Mouse (Mus musculus) heart, postnatal 0 days (tissue): ENCODE data around the gene Flt1. TPM values are rescaled to one million over a fixed set of nuclear protein-coding genes. Genes with fewer than 3 reads are reported as not detected.

Experiments used
- ATAC-seq: fragments of 200-750 bp; cut with Nextera tagmentation; 2 replicates; pipeline ENCODE4 v1.8.0; 2017; ENCODE audit warnings: low read depth, moderate number of reproducible peaks, moderate library complexity; ENCODE audit not compliant: insufficient read depth
- DNase-seq: peaks from one replicate; pipeline ENCODE4 v3.0.0-alpha.2; 2016; ENCODE audit warnings: low spot score
- H3K27ac ChIP-seq: fragments of 300-500 bp; sonication (generic); 2 replicates; pipeline ENCODE4 v1.5.1; 2014; ENCODE audit warnings: low read depth, mild to moderate bottlenecking
- H3K27me3 ChIP-seq: fragments of 300-500 bp; sonication (generic); 2 replicates; pipeline ENCODE4 v1.6.1; 2014; ENCODE audit warnings: low read length, mixed read lengths; ENCODE audit not compliant: control insufficient read depth, insufficient read depth
- H3K36me3 ChIP-seq: fragments of 300-500 bp; sonication (generic); replicated peaks from 2 replicates; pipeline ENCODE4 v1.6.1; 2014; ENCODE audit warnings: low read length, mixed read lengths; ENCODE audit not compliant: control insufficient read depth, insufficient read depth
- H3K4me1 ChIP-seq: fragments of 300-500 bp; sonication (generic); 2 replicates; pipeline ENCODE4 v1.6.1; 2014; ENCODE audit warnings: antibody characterized with exemption; ENCODE audit not compliant: control insufficient read depth, insufficient read depth
- H3K4me2 ChIP-seq: fragments of 300-500 bp; sonication (generic); 2 replicates; pipeline ENCODE4 v1.6.1; 2014; ENCODE audit warnings: low read depth, mild to moderate bottlenecking, low read length, moderate library complexity
- H3K4me3 ChIP-seq: fragments of 300-500 bp; sonication (generic); 2 replicates; pipeline ENCODE4 v1.5.1; 2014; ENCODE audit warnings: low read depth, low read length
- H3K9ac ChIP-seq: fragments of 300-500 bp; sonication (generic); replicated peaks from 2 replicates; pipeline ENCODE4 v1.6.1; 2014; ENCODE audit warnings: low read depth, low read length, mixed read lengths
- H3K9me3 ChIP-seq: fragments of 300-500 bp; sonication (generic); replicated peaks from 2 replicates; pipeline ENCODE4 v1.6.1; 2016; ENCODE audit warnings: low read length; ENCODE audit not compliant: control insufficient read depth
- CTCF ChIP-seq: IDR thresholded peaks from 2 replicates; pipeline ENCODE4 v1.5.1; 2016; ENCODE audit warnings: antibody characterized with exemption, control low read depth, low read depth
- EP300 ChIP-seq: IDR thresholded peaks from 2 replicates; pipeline ENCODE4 v1.6.1; 2016; ENCODE audit warnings: antibody characterized with exemption, low read depth
- WGBS: fragments of 180-500 bp; shearing (Covaris S2); extraction: QIAGEN DNeasy Blood & Tissue Kit; methylation state at CpG from one replicate; pipeline ENCODE4 v1.1.7; 2014; 5-methylcytosine and 5-hydroxymethylcytosine counted together
- polyA plus RNA-seq: library from polyadenylated mRNA; unstranded; fragments of >200 nt; fragmentation: Nextera tagmentation; extraction: Ambion mirVana; gene quantifications from 2 replicates; pipeline ENCODE4 v1.2.1, GENCODE M21; 2015
- total RNA-seq: library from RNA; depleted of rRNA; stranded (reverse); fragments of >200 nt; gene quantifications from 2 replicates; pipeline ENCODE4 v1.2.3, GENCODE M21; 2014; ENCODE audit warnings: low replicate concordance

The Flt1 gene
- total and polyA plus RNA-seq, 2 experiments from 2014 or later: 11.8 to 39.1 TPM

DNA sequence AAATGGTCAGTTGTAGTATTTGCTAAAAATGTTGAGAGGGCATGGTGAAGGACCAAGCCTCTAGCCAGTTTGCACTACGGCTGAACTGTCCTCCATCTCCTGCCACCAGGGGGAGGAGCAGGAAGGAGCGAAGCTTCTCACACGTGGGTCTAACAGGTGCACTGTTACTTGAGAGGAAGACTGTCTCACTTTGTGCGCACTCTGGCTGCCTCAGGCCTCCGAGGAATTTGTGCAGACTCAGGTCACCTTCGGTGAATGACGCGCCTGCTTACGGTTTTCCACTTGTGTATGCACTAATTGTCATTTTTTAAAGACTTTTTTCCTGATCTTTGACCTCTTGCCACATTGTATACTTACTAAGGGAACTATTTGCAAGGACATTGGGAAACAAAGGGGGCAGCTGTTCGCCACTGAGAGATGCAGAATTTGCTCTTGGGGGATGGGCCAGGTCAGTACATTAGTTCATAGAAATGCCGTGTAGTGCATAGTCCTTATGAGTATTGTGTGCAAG is 180.0 kb downstream of the Flt1 start:
- ATAC-seq: no peak
- WGBS: 74% methylated on average over 11 of the region's 11 CpGs

DNA sequence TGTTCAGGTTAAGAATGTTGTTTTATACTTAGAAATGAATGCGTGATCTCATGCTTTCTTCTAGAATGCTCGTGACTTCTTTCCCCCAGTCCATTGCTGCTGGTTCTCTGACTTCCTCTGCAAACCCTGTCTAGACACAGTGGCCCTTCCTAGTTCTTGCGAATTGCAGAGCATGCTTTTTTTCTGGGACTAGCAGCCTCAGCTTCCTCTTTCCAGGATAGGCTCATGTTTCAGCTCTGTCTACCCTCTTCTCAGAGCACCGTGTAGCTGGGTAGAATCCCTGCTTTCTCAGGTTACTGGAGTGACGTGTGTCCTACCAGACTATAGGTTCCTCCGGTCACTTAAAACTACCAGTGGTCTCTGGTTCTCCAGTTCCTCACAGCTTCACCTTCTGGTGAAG is 183.5 kb downstream of the Flt1 start:
- no peak for ATAC-seq

More for the DNA sequence above, 180.0 kb downstream of the Flt1 start:
- TF ChIP-seq EP300 (no peak), CTCF (peak; percentile 56)
- H3K4me3 ChIP-seq: no peak overlapping the region
- peaks cover 79% of the 10 kb centered on the region for H3K36me3 ChIP-seq
- no peaks in the 10 kb centered on the region for H3K27me3 ChIP-seq
- H3K27ac ChIP-seq: no peak overlapping the region
- no peaks in the 10 kb centered on the region for H3K9me3 ChIP-seq
- H3K9ac ChIP-seq: no peak overlapping the region
- H3K4me2 ChIP-seq: no peak overlapping the region
- no peak for DNase-seq
- no peaks in the 10 kb centered on the region for H3K4me1 ChIP-seq

DNA sequence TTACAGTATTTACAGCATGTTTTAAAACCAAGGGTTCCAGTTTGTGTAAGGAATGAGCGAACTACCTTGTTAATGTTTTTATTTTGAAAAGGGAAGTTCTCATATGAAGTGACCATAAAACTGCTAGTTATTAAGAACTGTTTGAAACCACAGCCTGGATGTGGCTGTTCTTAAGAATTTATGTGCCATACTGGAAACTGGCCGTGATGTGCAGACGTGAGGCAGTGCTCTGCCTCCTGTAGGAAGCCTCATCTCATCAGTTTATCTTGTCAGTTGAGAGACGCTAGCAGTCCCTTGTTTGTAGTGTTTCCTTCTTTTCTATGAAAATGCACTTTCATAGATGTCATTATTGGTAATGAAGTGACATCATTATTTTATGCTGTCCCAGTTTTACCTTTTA is 186.0 kb downstream of the Flt1 start:
- WGBS: 85% methylated on average over 4 of the region's 4 CpGs

More for the DNA sequence above, 183.5 kb downstream of the Flt1 start:
- H3K4me3 ChIP-seq: no peak overlapping the region
- no peak overlapping the region for H3K27ac ChIP-seq
- TF ChIP-seq EP300 (no peak), CTCF (no peak)
- H3K36me3 ChIP-seq: peaks cover 75% of the 10 kb centered on the region
- no peak overlapping the region for H3K4me2 ChIP-seq
- no peak overlapping the region for H3K9ac ChIP-seq
- WGBS: 82% methylated on average over 6 of the region's 6 CpGs
- DNase-seq: no peak
- H3K27me3 ChIP-seq: no peaks in the 10 kb centered on the region
- H3K4me1 ChIP-seq: no peaks in the 10 kb centered on the region
- H3K9me3 ChIP-seq: no peaks in the 10 kb centered on the region

DNA sequence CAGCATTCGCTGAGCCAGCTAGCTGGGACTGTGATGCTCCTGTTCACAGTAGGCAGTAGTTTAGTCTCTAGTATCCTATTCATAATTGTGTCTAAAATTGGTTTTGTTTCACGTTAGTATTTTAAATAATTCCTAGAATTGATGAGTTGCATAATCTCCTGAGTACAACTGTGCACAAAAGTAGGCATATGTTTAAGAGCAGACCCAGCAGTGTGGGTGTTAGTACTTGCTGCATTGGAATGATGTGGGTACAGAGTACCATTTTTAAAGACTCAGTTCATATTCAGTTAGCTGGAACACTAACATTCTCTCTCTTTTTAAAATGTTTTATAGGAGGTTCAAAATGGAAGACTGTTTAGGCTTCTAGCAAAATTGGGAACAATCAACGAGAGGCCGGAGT is 186.4 kb downstream of the Flt1 start:
- Histone ChIP-seq H3K9ac (no peak overlapping the region), H3K27ac (no peak overlapping the region), H3K4me1 (no peaks in the 10 kb centered on the region), H3K4me2 (no peak overlapping the region), H3K27me3 (no peaks in the 10 kb centered on the region), H3K4me3 (no peak overlapping the region), H3K9me3 (no peaks in the 10 kb centered on the region), H3K36me3 (peaks cover 74% of the 10 kb centered on the region)
- WGBS: 98% methylated on average over 4 of the region's 4 CpGs
- no peak for DNase-seq
- TF ChIP-seq EP300: no peak
- no peak for TF ChIP-seq CTCF
- no peak for ATAC-seq

More for the DNA sequence above, 186.0 kb downstream of the Flt1 start:
- DNase-seq (no peak), ATAC-seq (no peak)
- Histone ChIP-seq H3K36me3 (peaks cover 75% of the 10 kb centered on the region), H3K4me3 (no peak overlapping the region), H3K9me3 (no peaks in the 10 kb centered on the region), H3K27ac (no peak overlapping the region), H3K4me1 (no peaks in the 10 kb centered on the region), H3K27me3 (no peaks in the 10 kb centered on the region), H3K4me2 (no peak overlapping the region), H3K9ac (no peak overlapping the region)
- no peak for TF ChIP-seq CTCF
- TF ChIP-seq EP300: no peak

DNA sequence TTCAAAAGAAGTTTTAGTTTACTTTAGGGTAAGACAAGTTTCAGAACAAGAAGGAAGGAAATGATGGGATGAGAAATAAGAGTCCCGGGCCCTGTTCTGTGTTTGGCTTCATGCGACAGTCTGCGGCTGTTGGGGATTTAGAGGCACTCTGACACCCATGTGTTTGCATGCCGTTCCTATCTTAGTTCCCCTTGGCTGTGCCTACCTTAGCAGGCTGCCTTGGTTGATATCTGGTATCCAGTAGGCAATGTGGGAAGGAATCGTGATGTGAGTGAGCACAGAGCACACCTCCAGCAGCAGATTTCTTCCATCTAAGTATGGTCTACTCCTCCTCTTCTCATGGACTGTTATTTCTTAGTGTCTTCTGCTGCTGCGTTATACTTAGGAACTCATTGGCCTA is 193.8 kb downstream of the Flt1 start:
- no peak overlapping the region for H3K9ac ChIP-seq
- peaks cover 44% of the 10 kb centered on the region for H3K36me3 ChIP-seq
- H3K27me3 ChIP-seq: no peaks in the 10 kb centered on the region
- TF ChIP-seq CTCF (no peak), EP300 (no peak)
- no peak overlapping the region for H3K4me2 ChIP-seq
- 72% methylated on average over 6 of the region's 6 CpGs for WGBS
- no peak overlapping the region for H3K27ac ChIP-seq
- H3K4me1 ChIP-seq: no peaks in the 10 kb centered on the region
- DNase-seq (no peak), ATAC-seq (no peak)
- no peaks in the 10 kb centered on the region for H3K9me3 ChIP-seq
- no peak overlapping the region for H3K4me3 ChIP-seq

DNA sequence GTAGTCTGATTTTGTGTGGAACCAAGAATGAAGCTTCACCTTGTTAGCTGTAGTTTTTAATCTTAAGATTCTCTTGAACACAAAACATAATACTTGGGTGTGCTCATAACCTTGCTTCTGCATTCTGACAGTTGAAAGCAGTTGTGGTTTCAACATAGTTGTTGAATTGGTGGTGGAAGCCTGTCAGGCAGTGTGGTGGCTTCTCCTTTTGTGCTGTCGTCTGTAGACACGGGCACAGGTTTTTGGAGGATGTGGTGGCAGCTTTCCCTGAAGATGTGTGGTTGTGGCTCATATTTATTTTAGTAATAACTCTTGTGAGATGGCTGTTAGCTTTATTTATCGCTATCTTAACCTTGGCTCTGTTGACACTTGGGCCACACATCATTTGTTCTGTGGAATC is 198.0 kb downstream of the Flt1 start:
- peak overlapping the region; percentile 31; the same call in 1 of the 2 replicates for H3K27ac ChIP-seq
- no peaks in the 10 kb centered on the region for H3K4me1 ChIP-seq
- no peak overlapping the region for H3K9ac ChIP-seq
- peaks cover 50% of the 10 kb centered on the region for H3K36me3 ChIP-seq
- H3K4me2 ChIP-seq: no peak overlapping the region
- 63% methylated on average over 3 of the region's 3 CpGs for WGBS
- no peaks in the 10 kb centered on the region for H3K27me3 ChIP-seq
- H3K9me3 ChIP-seq: no peaks in the 10 kb centered on the region
- TF ChIP-seq EP300: no peak
- no peak for TF ChIP-seq CTCF
- ATAC-seq (no peak), DNase-seq (no peak)
- H3K4me3 ChIP-seq: no peak overlapping the region
